Mouse (Mus musculus) ovary, postnatal 14 days (tissue): ENCODE data around the gene Mcidas.

Experiments
- DNase-seq: peaks from one replicate; pipeline ENCODE4 v3.0.0; 2022; ENCODE audit warnings: low spot score

Mcidas gene

GRCm38 (mm10) chr13:112993531-112994152, at the start of gene Mcidas:
Mcidas (plus strand) TSS chr13:112993845.
- DNase-seq, result no peak

- no peak for DNase-seq
These were observed 48.3 kb upstream of the Mcidas start for GRCm38 (mm10) chr13:112945312-112945711.

GRCm38 (mm10) chr13:112945900-112946299, 47.7 kb upstream of the Mcidas start:
- no peak for DNase-seq

- no peak for DNase-seq
These were observed 39.6 kb upstream of the Mcidas start for GRCm38 (mm10) chr13:112954067-112954466.

GRCm38 (mm10) chr13:112963081-112963480, 30.6 kb upstream of the Mcidas start:
- no peak for DNase-seq

GRCm38 (mm10) chr13:112964421-112964820, 29.2 kb upstream of the Mcidas start:
- DNase-seq, result no peak

- no peak for DNase-seq
These were observed 26.4 kb upstream of the Mcidas start for GRCm38 (mm10) chr13:112967267-112967666.

GRCm38 (mm10) chr13:112976720-112977119, 16.9 kb upstream of the Mcidas start:
- no peak for DNase-seq

GRCm38 (mm10) chr13:112985605-112986450, 7.8 kb upstream of the Mcidas start:
- DNase-seq, result no peak

GRCm38 (mm10) chr13:112986451-112986950, 7.1 kb upstream of the Mcidas start:
- no peak for DNase-seq

GRCm38 (mm10) chr13:112987532-112987943, 6.1 kb upstream of the Mcidas start, which contains the start of gene Ccno:
Ccno (plus strand) TSS chr13:112987802.
- DNase-seq, result peak; percentile 81

GRCm38 (mm10) chr13:112987991-112988390, 5.7 kb upstream of the Mcidas start:
- DNase-seq, result no peak

GRCm38 (mm10) chr13:112988866-112989265, 4.8 kb upstream of the Mcidas start:
- DNase-seq, result no peak

- DNase-seq, result no peak
These were observed 4.1 kb upstream of the Mcidas start for GRCm38 (mm10) chr13:112989541-112989940.

- DNase-seq, result no peak
These were observed 3.3 kb upstream of the Mcidas start for GRCm38 (mm10) chr13:112990346-112990745.

GRCm38 (mm10) chr13:112994191-112994590, 546 bp downstream of the Mcidas start:
- peak; percentile 47 for DNase-seq

- no peak for DNase-seq
These were observed 2.8 kb downstream of the Mcidas start for GRCm38 (mm10) chr13:112996407-112996806.

- no peak for DNase-seq
These were observed 3.7 kb downstream of the Mcidas start for GRCm38 (mm10) chr13:112997369-112997768.

- DNase-seq, result no peak
These were observed 5.0 kb downstream of the Mcidas start for GRCm38 (mm10) chr13:112998427-112999201.

GRCm38 (mm10) chr13:113000090-113000489, 6.4 kb downstream of the Mcidas start:
- DNase-seq, result no peak

GRCm38 (mm10) chr13:113000576-113001318, 7.1 kb downstream of the Mcidas start:
- no peak for DNase-seq

GRCm38 (mm10) chr13:113012683-113013082, 19.0 kb downstream of the Mcidas start:
- no peak for DNase-seq
